Mouse (Mus musculus): ENCODE measurements around the gene Bcat1. TPM values are rescaled to one million over a fixed set of nuclear protein-coding genes. Genes with fewer than 3 reads are reported as not detected.

Bcat1 gene
- polyA plus RNA-seq, 1 experiment, result 141 TPM

DNA sequence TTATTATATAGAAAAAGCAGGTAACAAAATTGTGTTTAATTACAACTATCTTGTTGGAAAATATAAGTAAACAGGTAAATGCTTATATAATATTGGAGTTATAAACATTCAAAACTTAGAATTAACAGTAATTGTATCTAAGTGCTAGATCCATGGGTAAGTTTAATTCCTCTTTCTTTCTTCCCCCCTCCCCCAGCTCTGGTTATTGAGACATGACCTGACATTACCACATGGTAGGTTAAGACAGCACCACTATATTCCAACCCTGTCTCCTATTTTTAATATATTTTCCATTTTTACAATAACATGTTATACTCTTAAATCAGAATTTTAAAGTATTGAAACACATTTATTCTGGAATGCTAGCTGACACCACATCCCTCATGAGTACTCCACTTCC is 72.5 kb downstream of the Bcat1 start:
- Histone ChIP-seq H3K36me3 (ENCODE audit: control insufficient read depth, insufficient read depth, low read length, poor library complexity, severe bottlenecking) (peaks cover 46% of the 10 kb centered on the region), H3K4me3 (ENCODE audit: low read depth, low read length) (no peak overlapping the region), H3K27me3 (ENCODE audit: control insufficient read depth, insufficient read depth, low read length, poor library complexity, severe bottlenecking) (no peaks in the 10 kb centered on the region), H3K9ac (ENCODE audit: low read depth, poor library complexity, severe bottlenecking) (no peak overlapping the region), H3K27ac (ENCODE audit: insufficient read depth, low read length) (no peak overlapping the region), H3K4me1 (ENCODE audit: control insufficient read depth, insufficient read depth, low read length) (no peaks in the 10 kb centered on the region), H3K9me3 (replicated peaks; ENCODE audit: control insufficient read depth, insufficient read depth, low read length, poor library complexity, severe bottlenecking) (no peaks in the 10 kb centered on the region)
- TF ChIP-seq POLR2A (IDR thresholded peaks at IDR 0.05; ENCODE audit: insufficient read depth, low read length), result no peak
- TF ChIP-seq CTCF (IDR thresholded peaks at IDR 0.05; ENCODE audit: low read depth, low read length), result no peak
- TF ChIP-seq EP300 (IDR thresholded peaks at IDR 0.05; ENCODE audit: insufficient read depth, low read depth, low read length), result no peak

GRCm38 (mm10) chr6:145002094-145002936 is 73.7 kb downstream of the Bcat1 start:
- no peaks in the 10 kb centered on the region for H3K9me3 ChIP-seq (replicated peaks; ENCODE audit: control insufficient read depth, insufficient read depth, low read length, poor library complexity, severe bottlenecking)
- H3K27me3 ChIP-seq (ENCODE audit: control insufficient read depth, insufficient read depth, low read length, poor library complexity, severe bottlenecking), result no peaks in the 10 kb centered on the region
- peaks cover 37% of the 10 kb centered on the region for H3K36me3 ChIP-seq (ENCODE audit: control insufficient read depth, insufficient read depth, low read length, poor library complexity, severe bottlenecking)
- no peaks in the 10 kb centered on the region for H3K4me1 ChIP-seq (ENCODE audit: control insufficient read depth, insufficient read depth, low read length)
- TF ChIP-seq CTCF (IDR thresholded peaks at IDR 0.05; ENCODE audit: low read depth, low read length) (no peak), POLR2A (IDR thresholded peaks at IDR 0.05; ENCODE audit: insufficient read depth, low read length) (no peak), EP300 (IDR thresholded peaks at IDR 0.05; ENCODE audit: insufficient read depth, low read depth, low read length) (no peak)
- H3K27ac ChIP-seq (ENCODE audit: insufficient read depth, low read length), result no peak overlapping the region
- H3K9ac ChIP-seq (ENCODE audit: low read depth, poor library complexity, severe bottlenecking), result no peak overlapping the region
- no peak overlapping the region for H3K4me3 ChIP-seq (ENCODE audit: low read depth, low read length)

GRCm38 (mm10) chr6:145001493-145001892 is 74.5 kb downstream of the Bcat1 start:
- H3K9me3 ChIP-seq (replicated peaks; ENCODE audit: control insufficient read depth, insufficient read depth, low read length, poor library complexity, severe bottlenecking), result no peaks in the 10 kb centered on the region
- no peak overlapping the region for H3K9ac ChIP-seq (ENCODE audit: low read depth, poor library complexity, severe bottlenecking)
- no peak overlapping the region for H3K27ac ChIP-seq (ENCODE audit: insufficient read depth, low read length)
- no peak for TF ChIP-seq CTCF (IDR thresholded peaks at IDR 0.05; ENCODE audit: low read depth, low read length)
- TF ChIP-seq POLR2A (IDR thresholded peaks at IDR 0.05; ENCODE audit: insufficient read depth, low read length), result no peak
- no peak for TF ChIP-seq EP300 (IDR thresholded peaks at IDR 0.05; ENCODE audit: insufficient read depth, low read depth, low read length)
- H3K4me3 ChIP-seq (ENCODE audit: low read depth, low read length), result no peak overlapping the region
- H3K27me3 ChIP-seq (ENCODE audit: control insufficient read depth, insufficient read depth, low read length, poor library complexity, severe bottlenecking), result no peaks in the 10 kb centered on the region
- no peaks in the 10 kb centered on the region for H3K4me1 ChIP-seq (ENCODE audit: control insufficient read depth, insufficient read depth, low read length)
- H3K36me3 ChIP-seq (ENCODE audit: control insufficient read depth, insufficient read depth, low read length, poor library complexity, severe bottlenecking), result peaks cover 36% of the 10 kb centered on the region

- H3K36me3 ChIP-seq (ENCODE audit: control insufficient read depth, insufficient read depth, low read length, poor library complexity, severe bottlenecking), result peaks cover 36% of the 10 kb centered on the region
Measured at GRCm38 (mm10) chr6:144997229-144997628, 78.8 kb downstream of the Bcat1 start.

GRCm38 (mm10) chr6:144992111-144992510 is 83.9 kb downstream of the Bcat1 start:
- Histone ChIP-seq H3K27ac (ENCODE audit: insufficient read depth, low read length) (no peak overlapping the region), H3K36me3 (ENCODE audit: control insufficient read depth, insufficient read depth, low read length, poor library complexity, severe bottlenecking) (peaks cover 14% of the 10 kb centered on the region; the same call in 1 of the 2 replicates), H3K9ac (ENCODE audit: low read depth, poor library complexity, severe bottlenecking) (no peak overlapping the region), H3K9me3 (replicated peaks; ENCODE audit: control insufficient read depth, insufficient read depth, low read length, poor library complexity, severe bottlenecking) (no peaks in the 10 kb centered on the region), H3K4me3 (ENCODE audit: low read depth, low read length) (no peak overlapping the region), H3K27me3 (ENCODE audit: control insufficient read depth, insufficient read depth, low read length, poor library complexity, severe bottlenecking) (no peaks in the 10 kb centered on the region), H3K4me1 (ENCODE audit: control insufficient read depth, insufficient read depth, low read length) (no peaks in the 10 kb centered on the region)
- TF ChIP-seq EP300 (IDR thresholded peaks at IDR 0.05; ENCODE audit: insufficient read depth, low read depth, low read length), result no peak
- no peak for TF ChIP-seq POLR2A (IDR thresholded peaks at IDR 0.05; ENCODE audit: insufficient read depth, low read length)
- TF ChIP-seq CTCF (IDR thresholded peaks at IDR 0.05; ENCODE audit: low read depth, low read length), result no peak

More at GRCm38 (mm10) chr6:144997229-144997628, 78.8 kb downstream of the Bcat1 start:
- TF ChIP-seq CTCF (IDR thresholded peaks at IDR 0.05; ENCODE audit: low read depth, low read length) (no peak), POLR2A (IDR thresholded peaks at IDR 0.05; ENCODE audit: insufficient read depth, low read length) (no peak), EP300 (IDR thresholded peaks at IDR 0.05; ENCODE audit: insufficient read depth, low read depth, low read length) (no peak)
- H3K4me3 ChIP-seq (ENCODE audit: low read depth, low read length), result no peak overlapping the region
- H3K27ac ChIP-seq (ENCODE audit: insufficient read depth, low read length), result no peak overlapping the region
- no peaks in the 10 kb centered on the region for H3K4me1 ChIP-seq (ENCODE audit: control insufficient read depth, insufficient read depth, low read length)
- no peak overlapping the region for H3K9ac ChIP-seq (ENCODE audit: low read depth, poor library complexity, severe bottlenecking)
- H3K27me3 ChIP-seq (ENCODE audit: control insufficient read depth, insufficient read depth, low read length, poor library complexity, severe bottlenecking), result no peaks in the 10 kb centered on the region
- no peaks in the 10 kb centered on the region for H3K9me3 ChIP-seq (replicated peaks; ENCODE audit: control insufficient read depth, insufficient read depth, low read length, poor library complexity, severe bottlenecking)

DNA sequence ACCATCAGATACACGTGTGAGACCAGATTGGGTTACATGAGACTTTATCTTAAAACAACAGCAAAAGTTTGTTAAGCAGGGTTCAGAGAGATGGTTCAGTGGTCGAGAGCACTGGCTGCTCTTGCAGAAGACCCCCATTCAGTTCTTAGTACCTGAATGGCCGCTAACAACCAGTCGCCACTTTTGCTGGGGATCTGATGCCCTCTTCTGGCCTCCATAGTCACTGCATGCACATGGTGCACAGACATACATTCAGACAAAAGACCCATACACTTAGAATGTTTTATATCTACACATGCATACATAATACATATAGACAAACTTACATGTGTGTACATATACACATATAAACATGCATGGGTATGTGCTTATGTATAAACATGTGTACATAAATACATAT is 86.8 kb downstream of the Bcat1 start:
- Histone ChIP-seq H3K27me3 (ENCODE audit: control insufficient read depth, insufficient read depth, low read length, poor library complexity, severe bottlenecking) (no peaks in the 10 kb centered on the region), H3K4me3 (ENCODE audit: low read depth, low read length) (no peak overlapping the region), H3K9ac (ENCODE audit: low read depth, poor library complexity, severe bottlenecking) (no peak overlapping the region), H3K4me1 (ENCODE audit: control insufficient read depth, insufficient read depth, low read length) (no peaks in the 10 kb centered on the region), H3K36me3 (ENCODE audit: control insufficient read depth, insufficient read depth, low read length, poor library complexity, severe bottlenecking) (no peaks in the 10 kb centered on the region), H3K9me3 (replicated peaks; ENCODE audit: control insufficient read depth, insufficient read depth, low read length, poor library complexity, severe bottlenecking) (no peaks in the 10 kb centered on the region), H3K27ac (ENCODE audit: insufficient read depth, low read length) (no peak overlapping the region)
- peak; percentile 57 for TF ChIP-seq CTCF (IDR thresholded peaks at IDR 0.05; ENCODE audit: low read depth, low read length)
- TF ChIP-seq POLR2A (IDR thresholded peaks at IDR 0.05; ENCODE audit: insufficient read depth, low read length), result no peak
- no peak for TF ChIP-seq EP300 (IDR thresholded peaks at IDR 0.05; ENCODE audit: insufficient read depth, low read depth, low read length)

Measured in ES-Bruce4 (cell line).